Mouse (Mus musculus) adrenal gland, postnatal 36 days (tissue): Measurements from ENCODE around the gene Pgm3. TPM values are rescaled to one million over a fixed set of nuclear protein-coding genes. Genes with fewer than 3 reads are reported as not detected.

Experiments used
- DNase-seq, 2 experiments: peaks; one replicate each; pipeline ENCODE4 v3.0.0; 2021; ENCODE audit warnings: mixed read lengths in 1 of 2
- total RNA-seq, 2 experiments: library from RNA; stranded (reverse); gene quantifications; 2 replicates each; pipeline ENCODE4 v1.2.3; 2021

The Pgm3 gene
- total RNA-seq, 2 experiments from 2014 or later = 27.8 to 46.9 TPM

GRCm38 (mm10) chr9:86569314-86569910 is 2.2 kb downstream of the Pgm3 start:
- DNase-seq = no peak

- peak; percentile 80 to 87 for DNase-seq
Measured at GRCm38 (mm10) chr9:86560543-86560942, 11.1 kb downstream of the Pgm3 start.

GRCm38 (mm10) chr9:86554641-86555040 is 17.0 kb downstream of the Pgm3 start:
- DNase-seq = no peak

- no peak for DNase-seq
Measured at GRCm38 (mm10) chr9:86553886-86554285, 17.8 kb downstream of the Pgm3 start.

- DNase-seq = no peak
Measured at GRCm38 (mm10) chr9:86550717-86551116, 20.9 kb downstream of the Pgm3 start.

GRCm38 (mm10) chr9:86549637-86550162 is 21.9 kb downstream of the Pgm3 start:
- DNase-seq = no peak

- no peak for DNase-seq
Measured at GRCm38 (mm10) chr9:86544559-86544958, 27.1 kb downstream of the Pgm3 start.

GRCm38 (mm10) chr9:86543451-86543850 is 28.2 kb downstream of the Pgm3 start:
- DNase-seq = no peak

GRCm38 (mm10) chr9:86534071-86534470 is 37.6 kb downstream of the Pgm3 start:
- no peak for DNase-seq

- peak; percentile 63 to 69 for DNase-seq
Measured at GRCm38 (mm10) chr9:86525600-86525999, 46.0 kb downstream of the Pgm3 start.

- DNase-seq = no peak
Measured at GRCm38 (mm10) chr9:86522335-86522734, 49.3 kb downstream of the Pgm3 start.

- DNase-seq = no peak
Measured at GRCm38 (mm10) chr9:86514798-86515197, 56.8 kb downstream of the Pgm3 start.

- no peak for DNase-seq
Measured at GRCm38 (mm10) chr9:86514390-86514789, 57.3 kb downstream of the Pgm3 start.

GRCm38 (mm10) chr9:86513733-86514132 is 57.9 kb downstream of the Pgm3 start:
- no peak for DNase-seq

- DNase-seq = no peak
Measured at GRCm38 (mm10) chr9:86507437-86507836, 64.2 kb downstream of the Pgm3 start.

Other genes with a start within 250 kb of the Pgm3 start
- 1 to 10 TPM; 1.8 to 3.3 TPM for gene Ube2cbp, start 106.9 kb downstream of the Pgm3 start, total RNA-seq
- gene Dop1a, start 104.7 kb downstream of the Pgm3 start, total RNA-seq = 10 to 100 TPM; 23.6 to 24.5 TPM
- gene Rwdd2a, start 149 bp upstream of the Pgm3 start, total RNA-seq = 10 to 100 TPM in 1 of 2 experiments, 1 to 10 TPM in 1; 3.3 to 16.4 TPM
- 1,000 to 10,000 TPM; 1,431 to 2,044 TPM for gene Me1, start 124.1 kb upstream of the Pgm3 start, total RNA-seq
- 100 to 1,000 TPM; 153 to 823 TPM for gene Prss35, start 171.8 kb upstream of the Pgm3 start, total RNA-seq